Mouse (Mus musculus): Measurements from ENCODE around the gene Arl2.

Gene Arl2

GRCm38 (mm10) chr19:6126289-6126688 is 15.1 kb downstream of the Arl2 start:
- peak; percentile 72 for DNase-seq (ENCODE audit: low spot score)

GRCm38 (mm10) chr19:6124898-6125297 is 16.4 kb downstream of the Arl2 start:
- no peak for DNase-seq (ENCODE audit: low spot score)

- DNase-seq (ENCODE audit: low spot score), result no peak
These were observed 18.0 kb downstream of the Arl2 start for GRCm38 (mm10) chr19:6123330-6123729.

- DNase-seq (ENCODE audit: low spot score), result no peak
These were observed 19.6 kb downstream of the Arl2 start for GRCm38 (mm10) chr19:6121761-6122160.

- no peak for DNase-seq (ENCODE audit: low spot score)
These were observed 22.6 kb downstream of the Arl2 start for GRCm38 (mm10) chr19:6118677-6119185.

GRCm38 (mm10) chr19:6117986-6118676 is 23.2 kb downstream of the Arl2 start, which contains the start of gene Sac3d1:
Gene Sac3d1 (minus strand): TSS chr19:6118650.
- DNase-seq (ENCODE audit: low spot score), result peak; percentile 82

- DNase-seq (ENCODE audit: low spot score), result no peak
These were observed 23.9 kb downstream of the Arl2 start for GRCm38 (mm10) chr19:6117346-6117985.

GRCm38 (mm10) chr19:6116113-6116850 is 25.1 kb downstream of the Arl2 start:
- DNase-seq (ENCODE audit: low spot score), result no peak

GRCm38 (mm10) chr19:6113116-6113515 is 28.2 kb downstream of the Arl2 start:
- no peak for DNase-seq (ENCODE audit: low spot score)

GRCm38 (mm10) chr19:6105586-6105985 is 35.8 kb downstream of the Arl2 start, which contains the start of gene Naaladl1:
Gene Naaladl1 (plus strand): TSS chr19:6105782.
- DNase-seq (ENCODE audit: low spot score), result no peak

GRCm38 (mm10) chr19:6104476-6104875 is 36.9 kb downstream of the Arl2 start:
- no peak for DNase-seq (ENCODE audit: low spot score)

GRCm38 (mm10) chr19:6102169-6102853 is 39.0 kb downstream of the Arl2 start:
- peak; percentile 76 for DNase-seq (ENCODE audit: low spot score)

- no peak for DNase-seq (ENCODE audit: low spot score)
These were observed 40.2 kb downstream of the Arl2 start for GRCm38 (mm10) chr19:6101186-6101585.

- no peak for DNase-seq (ENCODE audit: low spot score)
These were observed 43.5 kb downstream of the Arl2 start for GRCm38 (mm10) chr19:6097847-6098246.

- DNase-seq (ENCODE audit: low spot score), result no peak
These were observed 47.2 kb downstream of the Arl2 start, which contains the start of gene AC131692.1 for GRCm38 (mm10) chr19:6094119-6094518. Gene AC131692.1 (plus strand): TSS chr19:6094419.

GRCm38 (mm10) chr19:6088841-6089240 is 52.5 kb downstream of the Arl2 start:
- no peak for DNase-seq (ENCODE audit: low spot score)

- peak; percentile 67 for DNase-seq (ENCODE audit: low spot score)
These were observed 55.9 kb downstream of the Arl2 start for GRCm38 (mm10) chr19:6085417-6085879.

GRCm38 (mm10) chr19:6084478-6085248 is 56.7 kb downstream of the Arl2 start, which contains the start of the genes Zfpl1 and Cdca5:
Gene Zfpl1 (minus strand): TSS chr19:6084956.
Gene Cdca5 (plus strand): TSS chr19:6084983.
- peak; percentile 94 for DNase-seq (ENCODE audit: low spot score)
